ENCODE assay signal across 26 mouse cellular contexts in the genomic region with DNA sequence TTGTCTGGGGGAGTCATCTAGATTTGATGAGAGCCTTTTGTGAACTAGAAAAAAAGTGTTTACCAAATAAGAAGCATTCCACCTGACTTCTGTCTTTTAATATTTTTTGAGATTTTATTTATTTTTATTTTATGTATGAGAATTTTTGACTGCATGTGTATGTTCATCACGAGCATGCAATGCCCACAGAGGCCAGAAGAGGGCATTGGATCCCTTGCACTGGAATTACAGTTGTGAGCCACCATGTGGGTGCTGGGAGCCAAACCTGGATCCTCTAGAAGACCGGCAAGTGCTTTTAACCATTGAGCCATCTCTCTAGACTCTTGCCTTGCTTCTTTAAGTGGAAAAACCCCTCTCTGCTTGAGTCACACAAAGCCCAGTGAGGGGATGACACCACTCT. TPM values are rescaled to one million over a fixed set of nuclear protein-coding genes. Genes with fewer than 3 reads are reported as not detected.
DNase-seq lines count a peak whose midpoint lies in the region; ATAC-seq and TF ChIP-seq lines count a peak whose summit lies in the region.
"Had no signal": no experiment of that assay in that cellular context is flagged by ENCODE, and none has a peak within 500 bp of the region (broad histone marks: within the 10 kb centered on the region; RNA-seq: fewer than 3 reads in every experiment).

No protein-coding gene starts in this region.

- TF ChIP-seq EP300 in lung, postnatal 0 days (IDR thresholded peaks at IDR 0.05) = no peak
- no peak for TF ChIP-seq EP300 in MEL (IDR thresholded peaks at IDR 0.05; ENCODE audit: low read depth in 1 of 2, low read length in 2 of 2)
- no peak for TF ChIP-seq EP300 in stomach, postnatal 0 days (optimal IDR thresholded peaks at IDR 0.05)

- TF ChIP-seq POLR2A in MEL (IDR thresholded peaks at IDR 0.05; ENCODE audit: control insufficient read depth in 1 of 2, insufficient read depth in 1 of 2, low read depth in 1 of 2, low read length in 2 of 2, poor library complexity in 1 of 2) = no peak

- H3K4me3 ChIP-seq in hindbrain, postnatal 0 days (ENCODE audit: low read length) = no peak overlapping the region
- H3K4me3 ChIP-seq in hindbrain, embryonic 16.5 days (ENCODE audit: low read length) = no peak overlapping the region
- no peak overlapping the region for H3K4me3 ChIP-seq in lung, postnatal 0 days (ENCODE audit: low read depth, low read length)
- no peak overlapping the region for H3K4me3 ChIP-seq in MEL (ENCODE audit: control insufficient read depth in 1 of 2, insufficient read depth in 1 of 2, low read depth in 2 of 2, low read length in 2 of 2)
- no peak overlapping the region for H3K4me3 ChIP-seq in stomach, postnatal 0 days (ENCODE audit: low read depth, low read length)
- H3K4me3 ChIP-seq: embryonic facial prominence, embryonic 12.5 days; heart, embryonic 12.5 days; kidney, embryonic 15.5 days; limb, embryonic 10.5 days; lung, embryonic 15.5 days had no signal

- 96% methylated on average over 2 of the region's 2 CpGs for WGBS in hindbrain, postnatal 0 days
- 96% methylated on average over 2 of the region's 2 CpGs for WGBS in hindbrain, embryonic 16.5 days
- WGBS in lung, postnatal 0 days = 96% methylated on average over 2 of the region's 2 CpGs
- 96% methylated on average over 2 of the region's 2 CpGs for WGBS in stomach, postnatal 0 days

- no peak overlapping the region for H3K9ac ChIP-seq in hindbrain, postnatal 0 days (replicated peaks; ENCODE audit: low read length)
- H3K9ac ChIP-seq in hindbrain, embryonic 16.5 days (ENCODE audit: low read depth, low read length) = no peak overlapping the region
- no peak overlapping the region for H3K9ac ChIP-seq in lung, postnatal 0 days (replicated peaks; ENCODE audit: low read depth)
- no peak overlapping the region for H3K9ac ChIP-seq in MEL (ENCODE audit: control insufficient read depth, low read depth, low read length, poor library complexity, severe bottlenecking)
- H3K9ac ChIP-seq in stomach, postnatal 0 days (ENCODE audit: low read length) = no peak overlapping the region
- H3K9ac ChIP-seq: embryonic facial prominence, embryonic 12.5 days; heart, embryonic 12.5 days; kidney, embryonic 15.5 days; lung, embryonic 15.5 days had no signal

- H3K4me2 ChIP-seq in hindbrain, postnatal 0 days (ENCODE audit: low read depth, low read length) = no peak overlapping the region
- H3K4me2 ChIP-seq in hindbrain, embryonic 16.5 days (ENCODE audit: low read length) = no peak overlapping the region
- no peak overlapping the region for H3K4me2 ChIP-seq in lung, postnatal 0 days (replicated peaks; ENCODE audit: low read depth, low read length)
- no peak overlapping the region for H3K4me2 ChIP-seq in stomach, postnatal 0 days (replicated peaks; ENCODE audit: low read depth)
- H3K4me2 ChIP-seq: embryonic facial prominence, embryonic 12.5 days; heart, embryonic 12.5 days; kidney, embryonic 15.5 days; lung, embryonic 15.5 days had no signal

- H3K4me1 ChIP-seq in hindbrain, postnatal 0 days (ENCODE audit: insufficient read depth, low read length) = no peaks in the 10 kb centered on the region
- H3K4me1 ChIP-seq in hindbrain, embryonic 16.5 days (ENCODE audit: control insufficient read depth, insufficient read depth, low read depth, low read length) = no peaks in the 10 kb centered on the region
- H3K4me1 ChIP-seq in lung, postnatal 0 days (ENCODE audit: insufficient read depth, low read depth, low read length) = no peaks in the 10 kb centered on the region
- H3K4me1 ChIP-seq in MEL (ENCODE audit: control insufficient read depth in 1 of 2, insufficient read depth in 2 of 2, low read length in 2 of 2) = no peaks in the 10 kb centered on the region
- H3K4me1 ChIP-seq in stomach, postnatal 0 days (replicated peaks; ENCODE audit: control insufficient read depth, insufficient read depth) = no peaks in the 10 kb centered on the region
- H3K4me1 ChIP-seq: embryonic facial prominence, embryonic 12.5 days; kidney, embryonic 15.5 days; limb, embryonic 10.5 days; lung, embryonic 15.5 days had no signal

- no peaks in the 10 kb centered on the region for H3K36me3 ChIP-seq in hindbrain, postnatal 0 days (ENCODE audit: insufficient read depth, low read length)
- no peaks in the 10 kb centered on the region for H3K36me3 ChIP-seq in hindbrain, embryonic 16.5 days (ENCODE audit: control insufficient read depth, insufficient read depth, low read length)
- no peaks in the 10 kb centered on the region for H3K36me3 ChIP-seq in lung, postnatal 0 days (ENCODE audit: insufficient read depth, low read length)
- no peaks in the 10 kb centered on the region for H3K36me3 ChIP-seq in MEL (ENCODE audit: control insufficient read depth in 1 of 2, insufficient read depth in 2 of 2, low read length in 2 of 2)
- no peaks in the 10 kb centered on the region for H3K36me3 ChIP-seq in stomach, postnatal 0 days (ENCODE audit: control insufficient read depth, insufficient read depth, low read length)
- H3K36me3 ChIP-seq: embryonic facial prominence, embryonic 12.5 days; heart, embryonic 12.5 days; lung, embryonic 15.5 days had no signal

- no peaks in the 10 kb centered on the region for H3K79me2 ChIP-seq in MEL (ENCODE audit: control insufficient read depth, insufficient read depth, low read length, poor library complexity)

- no peaks in the 10 kb centered on the region for H3K27me3 ChIP-seq in hindbrain, postnatal 0 days (ENCODE audit: insufficient read depth, low read length)
- no peaks in the 10 kb centered on the region for H3K27me3 ChIP-seq in hindbrain, embryonic 16.5 days (replicated peaks; ENCODE audit: control insufficient read depth, insufficient read depth, low read length)
- no peaks in the 10 kb centered on the region for H3K27me3 ChIP-seq in lung, postnatal 0 days (replicated peaks; ENCODE audit: insufficient read depth, low read length)
- H3K27me3 ChIP-seq in MEL (ENCODE audit: control insufficient read depth in 1 of 2, insufficient read depth in 2 of 2, low read length in 2 of 2) = no peaks in the 10 kb centered on the region
- no peaks in the 10 kb centered on the region for H3K27me3 ChIP-seq in stomach, postnatal 0 days (ENCODE audit: control insufficient read depth, insufficient read depth, low read length)
- H3K27me3 ChIP-seq: CH12.LX; embryonic facial prominence, embryonic 12.5 days; heart, embryonic 12.5 days; kidney, embryonic 15.5 days; lung, embryonic 15.5 days had no signal

- no peak overlapping the region for H3K27ac ChIP-seq in hindbrain, postnatal 0 days
- H3K27ac ChIP-seq in hindbrain, embryonic 16.5 days (ENCODE audit: low read depth, low read length) = no peak overlapping the region
- no peak overlapping the region for H3K27ac ChIP-seq in lung, postnatal 0 days (ENCODE audit: low read length)
- no peak overlapping the region for H3K27ac ChIP-seq in MEL (ENCODE audit: control insufficient read depth, low read depth, low read length)
- no peak overlapping the region for H3K27ac ChIP-seq in stomach, postnatal 0 days (replicated peaks)
- H3K27ac ChIP-seq: embryonic facial prominence, embryonic 12.5 days; kidney, embryonic 15.5 days; limb, embryonic 10.5 days; lung, embryonic 15.5 days; macrophage had no signal

- no peaks in the 10 kb centered on the region for H3K9me3 ChIP-seq in hindbrain, postnatal 0 days (ENCODE audit: low read length)
- H3K9me3 ChIP-seq in hindbrain, embryonic 16.5 days (ENCODE audit: control insufficient read depth, low read length) = peaks cover 4% of the 10 kb centered on the region; the same call in 1 of the 2 replicates
- H3K9me3 ChIP-seq in lung, postnatal 0 days (ENCODE audit: low read length) = no peaks in the 10 kb centered on the region
- no peaks in the 10 kb centered on the region for H3K9me3 ChIP-seq in MEL (replicated peaks; ENCODE audit: insufficient read depth, low read length)
- no peaks in the 10 kb centered on the region for H3K9me3 ChIP-seq in stomach, postnatal 0 days (ENCODE audit: control insufficient read depth, low read length)
- H3K9me3 ChIP-seq: kidney, embryonic 15.5 days; limb, embryonic 10.5 days; lung, embryonic 15.5 days had no signal

- TF ChIP-seq RAD21 in MEL (IDR thresholded peaks at IDR 0.05; ENCODE audit: low read depth, low read length) = no peak; the same call in 1 of the 2 replicates

- no peak for ATAC-seq in hindbrain, postnatal 0 days
- no peak for ATAC-seq in hindbrain, embryonic 16.5 days
- ATAC-seq in lung, postnatal 0 days = no peak
- ATAC-seq in stomach, postnatal 0 days (ENCODE audit: low FRiP score, low TSS enrichment) = no peak
- ATAC-seq: activated CD4-positive, CD25-positive, alpha-beta regulatory T cell, adult 4 months; midbrain, embryonic 16.5 days had no signal

- no peak for DNase-seq in hindbrain, postnatal 0 days (ENCODE audit: low spot score)
- DNase-seq in lung, postnatal 0 days (ENCODE audit: low spot score) = no peak
- DNase-seq in lung, postnatal 36 days = no peak
- peak; percentile 9 for DNase-seq in MEL (ENCODE audit: low read depth, low spot score)
- DNase-seq in stomach, postnatal 0 days (ENCODE audit: low spot score) = no peak
- no peak for DNase-seq in spleen, postnatal 36 days (ENCODE audit: low spot score in 2 of 2)
- DNase-seq: adrenal gland, adult 8-10 months; B cell, adult 2 months; cerebellum, adult 18-20 months; cerebellum, postnatal 25 days; heart, postnatal 14 days; kidney, adult 11 months; liver; right cerebral cortex, adult 18-20 months; right cerebral cortex, postnatal 4 days; thymus, postnatal 14 days had no signal

- TF ChIP-seq CTCF in hindbrain, postnatal 0 days (IDR thresholded peaks at IDR 0.05; ENCODE audit: low read depth) = peak; percentile 20; the same call in 1 of the 2 replicates
- TF ChIP-seq CTCF in lung, postnatal 0 days (IDR thresholded peaks at IDR 0.05) = 0 out of 2 replicates have a peak, but pooled peaks have one; percentile 5
- peak in 2 of 3 experiments; percentile 19 to 29; a peak in 3 of 6 replicates for TF ChIP-seq CTCF in MEL (IDR thresholded peaks at IDR 0.05 in 2 of 3, conservative IDR thresholded peaks at IDR 0.05 in 1 of 3; ENCODE audit: control insufficient read depth in 1 of 3, insufficient read depth in 1 of 3, low read depth in 2 of 3, low read length in 3 of 3, poor library complexity in 1 of 3, severe bottlenecking in 1 of 3)
- TF ChIP-seq CTCF in stomach, postnatal 0 days (IDR thresholded peaks at IDR 0.05; ENCODE audit: low read depth) = 0 out of 2 replicates have a peak, but pooled peaks have one; percentile 8

TF ChIP-seq in MEL, 35 proteins besides CTCF, POLR2A, EP300 and RAD21 (continues in another document):
- no peak for TF ChIP-seq TAL1 (IDR thresholded peaks at IDR 0.05; ENCODE audit: low read length)
- no peak for TF ChIP-seq GATA1 (IDR thresholded peaks at IDR 0.05; ENCODE audit: low read depth, low read length)
- no peak for TF ChIP-seq E2F4 (IDR thresholded peaks at IDR 0.05; ENCODE audit: borderline replicate concordance, low read depth, low read length)

RNA-seq across cellular contexts. Expression of a gene that starts 29.7 kb away (rescaled TPM):
- 3.7 and 4.6 TPM in 2 replicates for total RNA-seq in hindbrain, postnatal 0 days (2014; rRNA removed)
- 1.1 and 1.3 TPM in 2 replicates for polyA plus RNA-seq in hindbrain, postnatal 0 days (2015; fragmentation: Nextera tagmentation; extraction: Ambion mirVana)
- polyA plus RNA-seq in hindbrain, embryonic 16.5 days (2015; fragmentation: Nextera tagmentation; extraction: Ambion mirVana) = 1.3 and 1.6 TPM in 2 replicates
- 0.05 and 0.14 TPM in 2 replicates for polyA plus RNA-seq in lung, postnatal 0 days (2015; fragmentation: Nextera tagmentation; extraction: Ambion mirVana)
- not detected in 2 replicates for total RNA-seq in MEL (2012; rRNA removed)
- not detected for polyA plus RNA-seq in MEL (2012; ENCODE audit: insufficient read depth in 1 of 2, insufficient read length in 2 of 2, low read depth in 1 of 2, low replicate concordance in 2 of 2, missing spikeins in 1 of 2)
- polyA plus RNA-seq in stomach, postnatal 0 days (2015; fragmentation: Nextera tagmentation; extraction: Ambion mirVana) = 0.27 and 0.30 TPM in 2 replicates
- total RNA-seq: CH12.LX had no signal
- polyA plus RNA-seq: macrophage had no signal
